Comparison of ENCODE assay signal across 23 mouse cellular contexts in the genomic region with DNA sequence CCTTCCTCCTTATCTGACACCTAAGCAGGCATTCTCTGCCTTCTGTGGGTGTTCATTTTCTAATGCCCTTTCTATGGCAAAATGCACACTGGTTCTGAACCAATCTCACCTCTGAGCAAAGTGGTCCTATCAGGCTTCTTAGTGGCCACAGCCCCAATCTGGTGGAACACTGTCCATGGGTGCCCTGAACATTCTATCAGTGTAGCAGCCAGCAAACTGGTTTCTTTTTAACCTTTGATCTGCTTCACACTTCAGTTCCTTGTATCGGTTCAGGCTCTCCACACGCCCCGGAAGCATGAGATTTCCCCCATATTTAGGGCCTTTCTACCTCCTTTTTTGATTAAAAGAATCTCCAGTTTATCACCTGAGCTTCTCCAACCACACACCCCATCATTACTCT. TPM values are rescaled to one million over a fixed set of nuclear protein-coding genes. Genes with fewer than 3 reads are reported as not detected.
"Had no signal": no experiment of that assay in that cellular context is flagged by ENCODE, and none has a peak within 500 bp of the region (broad histone marks: within the 10 kb centered on the region; RNA-seq: fewer than 3 reads in every experiment).

No protein-coding gene starts in this region.

- ATAC-seq: liver, postnatal 0 days; lung, postnatal 0 days; midbrain, embryonic 13.5 days; midbrain, embryonic 15.5 days had no signal

- H3K27me3 ChIP-seq: liver, embryonic 15.5 days; lung, embryonic 15.5 days; megakaryocyte, embryonic 14.5 days; midbrain, embryonic 13.5 days; midbrain, embryonic 15.5 days; neural tube, embryonic 12.5 days had no signal

- H3K9me3 ChIP-seq: liver, embryonic 15.5 days; lung, embryonic 15.5 days; megakaryocyte, embryonic 14.5 days; midbrain, embryonic 13.5 days; midbrain, embryonic 15.5 days; neural tube, embryonic 12.5 days had no signal

- DNase-seq: liver, postnatal 0 days; lung, adult 2 months; lung, postnatal 14 days; lung, postnatal 36 days; right cerebral cortex, postnatal 14 days; spleen, adult 18-20 months; thymus, adult 2 months; thymus, postnatal 25 days; thymus, postnatal 4 days had no signal

- H3K4me3 ChIP-seq: liver, embryonic 15.5 days; lung, embryonic 15.5 days; megakaryocyte, embryonic 14.5 days; midbrain, embryonic 13.5 days; midbrain, embryonic 15.5 days; neural tube, embryonic 12.5 days had no signal

- H3K4me2 ChIP-seq: liver, embryonic 15.5 days; lung, embryonic 15.5 days; midbrain, embryonic 11.5 days; midbrain, embryonic 13.5 days; midbrain, embryonic 15.5 days; neural tube, embryonic 12.5 days had no signal

- H3K9ac ChIP-seq: liver, embryonic 15.5 days; liver, postnatal 0 days; lung, embryonic 15.5 days; midbrain, embryonic 13.5 days; midbrain, embryonic 15.5 days; neural tube, embryonic 12.5 days had no signal

- H3K27ac ChIP-seq: liver, embryonic 15.5 days; lung, embryonic 15.5 days; macrophage; midbrain, embryonic 13.5 days; midbrain, embryonic 15.5 days; neural tube, embryonic 12.5 days had no signal

- H3K4me1 ChIP-seq: liver, embryonic 15.5 days; lung, embryonic 15.5 days; megakaryocyte, embryonic 14.5 days; midbrain, embryonic 13.5 days; midbrain, embryonic 15.5 days; neural tube, embryonic 12.5 days had no signal

RNA-seq across cellular contexts. Expression of a gene that starts 36.2 kb away (rescaled TPM):
- total RNA-seq: megakaryocyte progenitor cell, adult 5-6 weeks; monocyte, adult 5-6 weeks; neutrophil, adult 5-6 weeks had no signal
- polyA plus RNA-seq: liver, postnatal 0 days; lung, postnatal 0 days; macrophage; midbrain, postnatal 0 days; neural tube, embryonic 12.5 days; stomach, embryonic 14.5 days; thymus, adult 2 months had no signal
